Mouse (Mus musculus): Measurements from ENCODE around the gene Sumo1. TPM values are rescaled to one million over a fixed set of nuclear protein-coding genes. Genes with fewer than 3 reads are reported as not detected.

Sumo1 gene
- polyA plus RNA-seq, 1 experiment from 2014 or later: 445 TPM

Other genes with a start within 250 kb of the Sumo1 start
- 17.4 and 18.3 TPM in 2 replicates for gene Fzd7, start 188.4 kb downstream of the Sumo1 start, polyA plus RNA-seq (2016; fragmentation: Nextera tagmentation; extraction: Ambion mirVana)
- gene Gm973, start 154.6 kb downstream of the Sumo1 start, polyA plus RNA-seq (2016; fragmentation: Nextera tagmentation; extraction: Ambion mirVana): 3.5 and 5.0 TPM in 2 replicates
- 206 and 211 TPM in 2 replicates for gene Nop58, start 14.1 kb upstream of the Sumo1 start, polyA plus RNA-seq (2016; fragmentation: Nextera tagmentation; extraction: Ambion mirVana)
- gene Bmpr2, start 92.6 kb upstream of the Sumo1 start, polyA plus RNA-seq (2016; fragmentation: Nextera tagmentation; extraction: Ambion mirVana): 11.8 and 13.3 TPM in 2 replicates
- 29.7 and 31.1 TPM in 2 replicates for gene Fam117b, start 242.2 kb upstream of the Sumo1 start, polyA plus RNA-seq (2016; fragmentation: Nextera tagmentation; extraction: Ambion mirVana)

Measured in neural tube, embryonic 12.5 days (tissue).